Mouse (Mus musculus) lung, postnatal 25 days (tissue): Measurements from ENCODE around the gene Srp54c.
"Not testable (repeated sequence)": the region's sequence is repeated elsewhere in the genome, so short reads cannot be mapped to it uniquely, and the experiment has no call there.

Experiments used
- DNase-seq: peaks from one replicate; pipeline ENCODE4 v3.0.0; 2022; ENCODE audit warnings: low spot score

Gene Srp54c

GRCm38 (mm10) chr12:55229626-55230519 is at the start of gene Srp54c:
Gene Srp54c, plus strand, starts transcription at chr12:55230168.
- not testable (repeated sequence) for DNase-seq

GRCm38 (mm10) chr12:55187686-55188085 is 42.3 kb upstream of the Srp54c start:
- DNase-seq = not testable (repeated sequence)

DNA sequence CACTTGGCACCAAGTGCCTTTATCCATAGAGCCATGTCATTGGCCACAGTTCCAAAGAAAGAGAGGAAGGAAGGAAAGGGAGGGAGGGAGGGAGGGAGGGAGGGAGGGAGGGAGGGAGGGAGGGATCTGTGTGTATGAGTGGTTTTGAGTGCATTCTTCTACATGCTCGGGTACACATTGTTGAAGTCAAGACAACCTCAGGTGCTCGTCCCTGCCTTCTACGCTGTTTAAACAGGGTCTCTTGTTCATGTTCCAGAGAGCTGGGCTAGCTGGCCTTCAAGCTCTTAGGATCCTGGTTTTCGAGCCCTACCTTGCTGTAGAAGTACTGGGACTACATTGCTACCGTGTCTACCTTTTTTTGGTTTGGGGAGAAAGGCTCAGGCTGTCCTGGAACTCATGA is 40.8 kb upstream of the Srp54c start:
- DNase-seq = not testable (repeated sequence)

GRCm38 (mm10) chr12:55199306-55199705 is 30.7 kb upstream of the Srp54c start, which contains the start of gene 1700047I17Rik2:
Gene 1700047I17Rik2, plus strand, starts transcription at chr12:55199592.
- DNase-seq = not testable (repeated sequence)

DNA sequence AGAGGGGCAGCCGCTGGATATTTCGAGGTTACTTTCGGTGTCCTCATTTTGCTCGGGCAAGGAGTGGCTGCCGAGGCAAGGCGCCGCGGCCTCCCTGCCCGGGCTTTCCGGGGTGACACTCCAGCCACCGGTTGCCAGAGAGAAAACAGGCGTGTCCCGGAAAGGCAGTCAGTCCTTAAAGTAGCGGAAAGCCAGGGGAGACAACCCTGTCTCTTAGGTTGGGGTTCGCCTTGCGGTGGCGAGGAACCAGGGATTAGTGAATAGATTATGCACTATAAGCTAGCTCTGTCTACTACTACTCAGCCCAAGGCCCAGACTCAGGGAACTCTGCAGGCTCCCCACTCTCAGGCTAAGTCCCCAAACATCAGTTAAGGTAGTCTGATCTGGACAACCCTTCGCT is 30.2 kb upstream of the Srp54c start:
- DNase-seq = not testable (repeated sequence)

GRCm38 (mm10) chr12:55212944-55213343 is 17.0 kb upstream of the Srp54c start:
- not testable (repeated sequence) for DNase-seq

- peak; percentile 5 for DNase-seq
Observed at GRCm38 (mm10) chr12:55230520-55230861, 523 bp downstream of the Srp54c start.

DNA sequence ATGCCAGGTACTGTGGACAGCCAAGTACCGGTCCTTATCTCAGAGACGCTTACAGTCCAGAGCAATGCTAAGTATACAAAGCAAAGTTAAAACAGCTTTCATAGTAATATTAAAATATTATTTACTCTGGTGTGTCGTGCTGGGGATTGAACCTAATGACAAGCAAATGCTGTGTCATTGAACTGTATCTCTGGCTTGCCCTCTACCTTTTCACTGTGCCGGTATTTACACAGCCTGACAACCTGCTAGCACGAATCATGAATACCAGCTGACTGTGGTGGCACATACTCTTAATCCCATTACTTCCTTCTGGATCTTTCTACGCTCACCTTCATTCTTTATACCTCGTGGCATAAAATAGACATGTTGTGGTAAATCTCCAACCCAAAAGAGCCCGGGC is 12.3 kb downstream of the Srp54c start:
- not testable (repeated sequence) for DNase-seq

GRCm38 (mm10) chr12:55261950-55262349 is 32.0 kb downstream of the Srp54c start:
- DNase-seq = not testable (repeated sequence)

GRCm38 (mm10) chr12:55263385-55263784 is 33.4 kb downstream of the Srp54c start:
- DNase-seq = not testable (repeated sequence)

DNA sequence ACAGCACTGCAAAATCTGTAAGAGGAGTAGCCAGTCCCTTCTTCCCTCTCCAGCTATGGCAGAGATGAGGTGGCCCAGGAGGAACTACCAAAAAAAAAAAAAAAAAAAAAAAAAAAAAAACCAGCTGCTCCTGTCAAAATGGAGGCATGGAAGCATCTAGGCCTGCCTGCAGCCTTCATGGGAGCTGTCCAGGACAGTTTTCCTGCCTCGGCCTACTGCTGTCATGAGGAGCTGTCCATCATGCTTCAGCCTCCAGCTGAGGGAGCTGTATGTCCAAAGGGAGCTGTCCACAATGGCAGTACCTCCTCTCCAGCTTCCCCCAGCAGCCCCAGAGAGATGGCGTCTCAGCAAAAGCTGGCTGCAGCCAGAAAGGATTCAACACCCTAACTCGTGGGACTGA is 42.3 kb downstream of the Srp54c start:
- DNase-seq = no peak

DNA sequence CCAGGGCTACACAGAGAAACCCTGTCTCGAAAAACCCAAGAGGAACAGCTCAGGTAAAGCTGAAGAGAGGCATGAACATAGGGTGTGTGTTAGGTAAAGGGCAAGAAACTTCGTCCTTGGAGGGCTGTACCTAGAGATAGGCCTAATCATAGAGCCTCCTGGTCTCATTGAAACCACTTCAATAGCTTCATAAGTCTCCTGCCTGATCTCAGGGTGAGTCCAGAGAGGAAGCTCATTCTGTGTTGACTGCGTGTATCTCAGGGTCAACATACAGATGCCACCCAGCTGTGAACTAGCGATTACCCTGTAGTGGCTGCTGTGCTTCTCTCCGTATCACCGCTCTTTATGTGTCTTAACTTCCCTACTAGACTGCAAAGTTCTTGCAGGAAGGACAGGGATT is 47.6 kb downstream of the Srp54c start:
- not testable (repeated sequence) for DNase-seq

DNA sequence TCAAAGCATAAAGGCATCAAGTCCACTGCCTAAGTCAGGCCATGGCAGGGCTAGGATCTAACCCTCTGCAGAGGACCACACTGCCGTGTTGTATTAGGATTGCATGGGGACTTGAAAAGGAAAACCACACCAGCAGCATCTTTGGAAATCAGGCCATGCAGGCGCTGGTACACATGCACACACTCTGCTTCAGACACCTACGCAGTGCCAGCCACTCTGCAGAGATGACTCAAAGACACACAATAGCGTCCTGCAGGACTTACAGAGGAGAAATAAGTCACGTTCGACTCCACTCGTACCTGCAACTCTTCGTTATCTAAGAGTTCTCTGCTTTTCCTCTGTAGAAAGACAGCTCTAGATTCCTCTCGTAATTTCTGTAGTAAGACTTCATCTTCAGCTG is 68.1 kb downstream of the Srp54c start:
- no peak for DNase-seq

DNA sequence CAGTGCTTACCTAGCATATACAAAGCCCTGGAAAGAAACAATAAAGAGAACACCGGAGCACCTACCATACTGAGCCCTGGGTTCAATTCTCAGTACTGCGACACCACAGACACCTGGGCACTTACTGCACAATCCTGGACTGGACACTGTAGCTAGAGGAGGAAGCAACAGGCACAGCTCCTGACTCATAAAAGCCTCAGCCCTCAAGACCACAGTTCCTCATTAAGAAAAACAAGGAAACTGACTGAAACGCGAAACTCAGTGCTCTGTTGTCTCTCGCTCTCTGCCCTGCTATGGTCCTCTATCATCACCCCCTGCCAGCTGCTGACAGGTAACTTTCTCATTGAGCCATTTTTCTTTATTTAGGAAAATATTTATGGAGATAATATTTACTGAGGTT is 69.4 kb downstream of the Srp54c start, which contains the start of gene 1110008L16Rik:
1110008L16Rik (plus strand) TSS at position 242 of the 400 bp plus-strand sequence.
- DNase-seq = peak; percentile 19

- no peak for DNase-seq
Observed at GRCm38 (mm10) chr12:55300820-55301351, 70.9 kb downstream of the Srp54c start.

DNA sequence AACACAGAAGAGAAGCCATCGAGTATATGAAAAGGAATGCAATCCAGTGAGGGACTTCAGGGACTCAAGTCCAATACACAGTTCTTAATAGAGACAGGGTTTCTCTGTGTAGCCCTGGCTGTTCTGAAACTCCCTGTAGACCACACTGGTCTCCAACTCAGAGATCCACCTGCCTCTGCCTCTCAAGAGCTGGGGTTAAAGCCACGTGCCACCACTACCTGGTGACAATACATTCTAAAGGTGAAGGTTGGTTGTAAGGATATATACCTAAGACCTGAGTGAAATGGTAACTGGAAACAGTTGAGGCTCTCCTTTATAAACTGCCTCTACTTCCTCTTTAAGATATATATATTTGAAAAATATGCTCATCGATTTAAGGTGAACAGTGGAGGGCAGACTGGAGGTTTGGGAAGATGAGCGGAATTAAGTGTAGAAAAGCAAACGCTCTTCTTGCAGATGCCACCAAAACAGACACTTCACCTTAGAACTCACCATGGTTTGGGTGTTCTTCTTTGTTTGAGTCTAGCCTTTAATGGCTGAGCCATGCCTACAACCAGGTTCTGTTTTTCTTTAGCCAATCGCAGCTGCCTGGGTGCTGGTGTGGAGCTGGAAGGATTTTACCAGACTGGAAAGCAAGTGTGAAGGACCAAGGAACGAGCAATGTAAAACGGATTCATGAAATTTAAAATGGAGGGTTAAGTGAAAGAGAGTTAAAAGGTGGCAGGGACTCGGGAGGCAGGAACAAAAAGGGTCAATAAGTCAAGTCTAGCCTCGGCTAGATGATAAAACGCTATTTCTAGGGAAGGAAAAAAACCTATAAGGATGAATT is 71.7 kb downstream of the Srp54c start:
- DNase-seq = no peak

DNA sequence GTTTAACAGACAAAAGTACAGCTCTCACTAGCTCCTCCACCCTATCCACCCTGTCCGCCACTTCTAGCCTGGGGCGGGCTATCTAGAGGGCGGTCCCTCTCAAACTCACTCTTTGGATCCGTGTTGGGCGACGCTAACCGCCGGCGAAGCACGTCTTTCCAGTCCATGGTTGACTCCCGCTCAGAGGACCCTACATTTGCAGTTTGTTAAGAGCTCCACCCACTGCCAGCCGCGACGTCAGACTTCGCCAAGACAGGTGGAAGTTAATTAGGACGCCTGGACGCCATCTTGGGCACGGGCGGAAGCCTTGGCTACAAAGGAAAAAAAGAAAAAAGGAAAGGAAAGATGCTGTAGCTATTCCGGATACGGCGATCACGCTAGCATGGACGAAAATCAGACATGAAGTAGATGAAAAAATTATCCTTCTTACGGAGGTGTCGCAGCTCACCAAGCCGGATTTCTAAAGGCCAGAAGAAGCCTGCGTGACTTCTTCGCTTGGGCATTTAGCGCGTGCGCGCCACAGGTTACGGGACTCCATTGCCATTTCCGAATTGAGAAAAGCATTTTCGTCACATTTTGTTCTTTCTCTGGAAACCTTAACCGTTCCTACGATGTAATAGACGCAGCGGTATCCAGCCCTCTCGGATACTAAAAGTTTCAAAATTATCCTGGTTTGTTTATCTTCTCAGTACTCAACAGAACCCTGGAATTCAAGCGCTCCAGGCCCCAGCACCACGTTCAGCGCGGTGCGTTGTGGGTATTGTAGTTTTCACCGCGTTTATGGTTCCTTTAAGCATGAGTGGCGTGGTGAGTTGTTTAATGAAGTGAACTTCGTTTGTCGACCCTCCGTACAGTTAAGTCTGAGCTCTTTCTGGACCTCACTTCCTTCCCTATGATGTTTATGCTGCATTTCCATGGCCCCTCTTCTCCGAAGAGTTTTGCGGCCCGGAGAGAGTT is 72.8 kb downstream of the Srp54c start, which contains the start of gene Ppp2r3c:
Ppp2r3c (minus strand) TSS at position 514 of the 957 bp plus-strand sequence.
- peak; percentile 96 for DNase-seq

- no peak for DNase-seq
Observed at GRCm38 (mm10) chr12:55306371-55306770, 76.4 kb downstream of the Srp54c start.

GRCm38 (mm10) chr12:55307566-55307965 is 77.6 kb downstream of the Srp54c start:
- DNase-seq = no peak

DNA sequence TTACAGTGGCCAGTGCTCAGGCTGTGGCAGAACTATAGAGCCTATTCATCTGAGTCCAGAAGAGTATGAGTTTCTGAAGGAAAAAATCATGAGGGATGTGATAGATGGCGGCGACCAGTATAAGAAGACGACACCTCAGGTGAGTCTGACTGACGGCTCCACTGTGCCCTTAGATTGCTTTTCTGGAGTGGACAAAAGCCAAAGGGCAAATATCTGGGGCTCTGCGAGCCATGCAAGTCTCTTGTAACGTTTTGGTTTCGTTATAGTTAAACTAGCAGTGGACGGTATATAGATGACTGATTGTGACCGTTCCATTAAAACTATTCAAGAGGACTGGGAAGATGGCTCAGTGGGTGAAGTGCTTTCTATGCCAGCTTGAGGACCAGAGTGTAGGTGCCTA is 78.8 kb downstream of the Srp54c start:
- DNase-seq = no peak

DNA sequence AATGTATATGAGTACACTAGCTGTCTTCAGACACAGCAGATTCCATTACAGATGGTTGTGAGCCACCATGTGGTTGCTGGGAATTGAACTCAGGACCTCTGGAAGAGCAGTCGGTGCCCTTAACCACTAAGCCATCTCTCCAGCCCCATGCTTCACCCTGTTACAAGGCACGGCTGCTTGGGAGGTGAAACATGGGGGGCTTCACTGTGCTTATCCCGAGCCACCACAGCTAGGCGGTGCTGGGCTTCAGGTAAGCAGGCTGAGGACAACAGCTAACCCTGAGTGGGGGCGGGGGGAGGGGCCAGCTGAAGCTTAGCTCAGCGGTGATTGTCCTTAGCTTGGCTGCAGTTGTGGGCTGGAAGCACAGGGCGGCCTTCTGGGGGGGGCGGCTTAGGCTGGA is 79.5 kb downstream of the Srp54c start:
- no peak for DNase-seq
